Mouse (Mus musculus) layer of hippocampus, postnatal 36 days (tissue): Measurements from ENCODE around the gene Rpl39. TPM values are rescaled to one million over a fixed set of nuclear protein-coding genes. Genes with fewer than 3 reads are reported as not detected.

ENCODE experiments used
- DNase-seq, 2 experiments: peaks; one replicate each; pipeline ENCODE4 v3.0.0; 2022
- total RNA-seq, 2 experiments: library from RNA; stranded (reverse); gene quantifications; 2 replicates each; pipeline ENCODE4 v1.2.3; 2021

The Rpl39 gene
- total RNA-seq, 2 experiments from 2014 or later, result 237 to 247 TPM

- DNase-seq, result no peak
These were observed 17.9 kb downstream of the Rpl39 start for GRCm38 (mm10) chrX:37067299-37067698.

DNA sequence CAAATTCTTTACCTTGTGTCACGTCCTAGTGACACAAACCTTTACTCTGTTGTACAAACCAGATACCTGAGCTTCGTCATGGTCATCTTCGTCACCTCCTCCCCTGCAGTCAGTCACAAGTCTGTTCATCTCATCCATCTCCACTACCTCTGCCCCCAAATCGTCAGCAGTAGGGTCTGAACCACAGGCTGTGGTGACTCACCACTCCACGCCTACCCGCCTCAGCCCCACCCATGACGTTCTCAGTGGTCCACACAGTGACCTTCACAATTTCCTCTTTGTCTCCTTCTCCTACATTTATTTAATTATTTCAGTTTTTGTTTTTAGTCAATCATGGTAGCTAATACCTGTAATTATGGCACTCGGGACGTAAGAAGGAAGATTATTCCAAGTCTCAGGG lies 21.3 kb downstream of the Rpl39 start:
- DNase-seq, result no peak

GRCm38 (mm10) chrX:37048890-37049823 lies 36.0 kb downstream of the Rpl39 start:
- no peak for DNase-seq

GRCm38 (mm10) chrX:37048066-37048889 lies 36.9 kb downstream of the Rpl39 start, which contains the start of gene Sowahd:
Gene Sowahd, plus strand, starts transcription at chrX:37048845.
- no peak for DNase-seq

DNA sequence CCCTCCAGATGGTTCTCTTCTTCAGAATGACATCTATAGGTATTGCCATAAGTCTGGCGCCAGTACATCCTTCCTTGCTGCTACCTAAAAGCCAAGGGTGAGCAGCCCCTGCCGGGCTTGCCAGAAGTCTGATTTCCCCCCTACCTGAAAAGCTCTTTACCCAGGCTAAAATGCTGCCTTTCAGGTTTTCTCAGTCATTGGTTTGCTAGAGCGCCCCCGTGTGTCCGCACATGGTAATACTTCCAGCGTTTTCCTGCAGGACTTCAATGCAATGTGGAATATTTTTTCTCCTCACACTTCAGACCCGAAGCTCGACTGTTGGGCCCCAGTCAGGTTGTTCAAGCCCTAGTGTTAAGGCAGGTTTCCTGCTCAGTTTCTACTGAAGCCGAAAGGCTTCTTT lies 42.5 kb downstream of the Rpl39 start:
- DNase-seq, result peak; percentile 36 to 48

Other genes with a start within 250 kb of the Rpl39 start
- gene Ube2a, start 211.5 kb downstream of the Rpl39 start, total RNA-seq, result 10 to 100 TPM; 55.9 to 62.0 TPM
- 10 to 100 TPM; 40.0 to 44.5 TPM for gene C330007P06Rik, start 211.3 kb downstream of the Rpl39 start, total RNA-seq
- gene Nkrf, start 182.5 kb downstream of the Rpl39 start, total RNA-seq, result 10 to 100 TPM; 31.7 to 33.2 TPM
- 10 to 100 TPM; 47.4 to 49.1 TPM for gene Sept6, start 93.6 kb downstream of the Rpl39 start, total RNA-seq
- gene Sowahd, start 36.6 kb downstream of the Rpl39 start, total RNA-seq, result not detected
- 10 to 100 TPM; 19.9 to 22.7 TPM for gene Upf3b, start 24.9 kb upstream of the Rpl39 start, total RNA-seq
- 10 to 100 TPM; 13.1 to 15.3 TPM for gene Nkap, start 41.4 kb upstream of the Rpl39 start, total RNA-seq
- gene Akap14, start 83.4 kb upstream of the Rpl39 start, total RNA-seq, result under 1 TPM in 1 of 2 experiments, not detected in 1; 0.20 TPM
- gene Ndufa1, start 105.8 kb upstream of the Rpl39 start, total RNA-seq, result 100 to 1,000 TPM; 230 TPM
- gene Rnf113a1, start 105.8 kb upstream of the Rpl39 start, total RNA-seq, result 1 to 10 TPM; 5.7 to 7.5 TPM
- gene Gm9, start 125.6 kb upstream of the Rpl39 start, total RNA-seq, result not detected
- not detected for gene Rhox1, start 136.9 kb upstream of the Rpl39 start, total RNA-seq
- not detected for gene Rhox2a, start 159.6 kb upstream of the Rpl39 start, total RNA-seq
- not detected for gene Rhox3a, start 164.5 kb upstream of the Rpl39 start, total RNA-seq
- not detected for gene Rhox4a, start 179.9 kb upstream of the Rpl39 start, total RNA-seq